Mouse (Mus musculus) limb, embryonic 13.5 days (tissue): ENCODE data around the gene Zfp146. TPM values are rescaled to one million over a fixed set of nuclear protein-coding genes. Genes with fewer than 3 reads are reported as not detected.

Experiments used
- ATAC-seq: fragments of 200-750 bp; cut with Nextera tagmentation; 2 replicates; pipeline ENCODE4 v1.8.0; 2017; ENCODE audit warnings: low read depth, moderate number of reproducible peaks, moderate TSS enrichment; ENCODE audit not compliant: low FRiP score
- H3K27ac ChIP-seq: fragments of 300-500 bp; sonication (generic); 2 replicates; pipeline ENCODE4 v1.5.1; 2015; ENCODE audit warnings: inconsistent platforms, mild to moderate bottlenecking, moderate library complexity
- H3K27me3 ChIP-seq: fragments of 300-500 bp; sonication (generic); 2 replicates; pipeline ENCODE4 v1.6.1; 2015; ENCODE audit warnings: mild to moderate bottlenecking, inconsistent platforms
- H3K36me3 ChIP-seq: fragments of 300-500 bp; sonication (generic); 2 replicates; pipeline ENCODE4 v1.6.1; 2015; ENCODE audit warnings: inconsistent platforms, mild to moderate bottlenecking, moderate library complexity
- H3K4me1 ChIP-seq: fragments of 300-500 bp; sonication (generic); 2 replicates; pipeline ENCODE4 v1.6.1; 2015; ENCODE audit warnings: inconsistent platforms
- H3K4me2 ChIP-seq: fragments of 300-500 bp; sonication (generic); replicated peaks from 2 replicates; pipeline ENCODE4 v1.6.1; 2015; ENCODE audit warnings: inconsistent platforms, mild to moderate bottlenecking, moderate library complexity
- H3K4me3 ChIP-seq: fragments of 300-500 bp; sonication (generic); 2 replicates; pipeline ENCODE4 v1.5.1; 2015; ENCODE audit warnings: moderate library complexity, mild to moderate bottlenecking, inconsistent platforms
- H3K9ac ChIP-seq: fragments of 300-500 bp; sonication (generic); 2 replicates; pipeline ENCODE4 v1.6.1; 2015; ENCODE audit warnings: mild to moderate bottlenecking, inconsistent platforms
- H3K9me3 ChIP-seq: fragments of 300-500 bp; sonication (generic); 2 replicates; pipeline ENCODE4 v1.6.1; 2016; ENCODE audit warnings: inconsistent platforms
- WGBS: fragments of 180-500 bp; shearing (Covaris S2); methylation state at CpG from one replicate; pipeline ENCODE4 v1.1.7; 2015; 5-methylcytosine and 5-hydroxymethylcytosine counted together
- polyA plus RNA-seq: library from polyadenylated mRNA; unstranded; fragments of >200 nt; fragmentation: Nextera tagmentation; extraction: Ambion mirVana; gene quantifications from 2 replicates; pipeline ENCODE4 v1.2.1, GENCODE M21; 2015

Gene Zfp146
- polyA plus RNA-seq, 1 experiment from 2014 or later = 22.2 TPM

DNA sequence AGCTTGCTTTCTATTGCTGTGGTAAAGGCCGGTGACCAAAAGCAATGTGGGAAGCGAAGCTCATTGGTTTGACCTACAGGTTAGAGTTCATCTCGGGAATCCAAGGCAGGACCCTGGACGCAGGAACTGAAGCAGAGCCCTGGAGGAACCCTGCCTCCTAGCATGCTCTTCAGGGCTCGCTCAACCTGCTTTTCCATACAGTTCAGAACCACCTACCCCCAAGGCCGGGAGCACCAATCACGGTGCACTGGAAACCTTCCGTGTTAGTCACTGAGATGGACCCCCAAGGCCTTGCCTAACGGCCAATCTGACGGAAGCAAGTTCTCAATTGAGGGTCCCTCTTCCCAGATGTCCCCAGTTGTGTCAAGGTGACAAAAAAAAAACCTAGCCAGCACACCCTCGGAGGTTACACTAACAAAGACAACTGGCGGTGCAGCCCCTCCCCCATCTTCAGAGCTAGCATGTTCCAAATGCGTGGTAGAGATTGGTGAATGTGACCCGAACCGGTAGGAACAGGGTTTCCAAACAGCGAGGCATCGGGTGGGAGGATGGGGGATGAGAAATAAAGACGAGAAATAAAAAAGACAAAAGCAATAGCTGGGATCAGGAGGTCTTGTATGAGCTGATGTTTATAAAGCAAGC, 30.1 kb upstream of the Zfp146 start:
- no peak overlapping the region for H3K27ac ChIP-seq
- H3K9ac ChIP-seq = no peak overlapping the region
- ATAC-seq = no peak
- no peaks in the 10 kb centered on the region for H3K27me3 ChIP-seq
- H3K4me2 ChIP-seq = no peak overlapping the region
- H3K4me3 ChIP-seq = no peak overlapping the region
- H3K9me3 ChIP-seq = no peaks in the 10 kb centered on the region
- no peaks in the 10 kb centered on the region for H3K36me3 ChIP-seq
- 71% methylated on average over 18 of the region's 18 CpGs for WGBS
- peaks cover 41% of the 10 kb centered on the region for H3K4me1 ChIP-seq

- Histone ChIP-seq H3K27me3 (no peaks in the 10 kb centered on the region), H3K36me3 (no peaks in the 10 kb centered on the region), H3K9me3 (no peaks in the 10 kb centered on the region), H3K27ac (peak within 1 kb of the TSS; percentile 44; the same call in 1 of the 2 replicates), H3K4me3 (peak within 1 kb of the TSS; percentile 6; the same call in 1 of the 2 replicates), H3K4me2 (peak within 1 kb of the TSS; percentile 49), H3K9ac (no peak within 1 kb of the TSS), H3K4me1 (peaks cover 42% of the 10 kb centered on the region)
- ATAC-seq = no peak
- WGBS = 9% methylated on average over 8 of the region's 8 CpGs
Measured at GRCm38 (mm10) chr7:30198481-30198971, 29.0 kb upstream of the Zfp146 start, which contains the start of gene Capns1. Gene Capns1, minus strand, starts transcription at chr7:30198811.

GRCm38 (mm10) chr7:30197592-30198129, 28.1 kb upstream of the Zfp146 start:
- peaks cover 51% of the 10 kb centered on the region for H3K4me1 ChIP-seq
- ATAC-seq = no peak
- H3K27me3 ChIP-seq = no peaks in the 10 kb centered on the region
- no peak overlapping the region for H3K9ac ChIP-seq
- no peak overlapping the region for H3K4me3 ChIP-seq
- no peaks in the 10 kb centered on the region for H3K36me3 ChIP-seq
- H3K9me3 ChIP-seq = no peaks in the 10 kb centered on the region
- H3K27ac ChIP-seq = no peak overlapping the region; the same call in 1 of the 2 replicates
- WGBS = 63% methylated on average over 5 of the region's 5 CpGs
- H3K4me2 ChIP-seq = no peak overlapping the region

DNA sequence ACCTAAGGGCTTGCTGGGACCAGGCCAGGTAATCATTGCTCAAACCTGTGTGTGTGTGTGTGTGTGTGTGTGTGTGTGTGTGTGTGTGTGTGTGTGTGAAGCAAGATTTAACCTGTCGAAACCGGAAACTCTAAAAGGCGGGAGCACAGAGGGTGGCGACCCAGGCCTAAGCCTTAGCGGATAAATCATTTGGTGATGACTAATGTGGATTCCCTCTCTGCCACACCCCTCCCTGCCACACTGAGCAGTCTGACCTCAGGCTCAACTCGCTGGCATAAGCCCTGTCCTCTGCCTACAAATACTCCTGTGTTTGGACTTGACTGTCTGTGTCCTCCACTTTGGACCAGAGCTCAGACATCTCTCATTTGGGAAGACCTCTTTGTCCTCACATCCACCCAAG, 26.6 kb upstream of the Zfp146 start:
- H3K4me2 ChIP-seq = no peak overlapping the region
- H3K4me3 ChIP-seq = no peak overlapping the region
- WGBS = 72% methylated on average over 3 of the region's 6 CpGs
- H3K27ac ChIP-seq = no peak overlapping the region
- no peak for ATAC-seq
- H3K4me1 ChIP-seq = peaks cover 48% of the 10 kb centered on the region
- no peaks in the 10 kb centered on the region for H3K27me3 ChIP-seq
- H3K9me3 ChIP-seq = no peaks in the 10 kb centered on the region
- H3K36me3 ChIP-seq = peaks cover 13% of the 10 kb centered on the region
- H3K9ac ChIP-seq = no peak overlapping the region

DNA sequence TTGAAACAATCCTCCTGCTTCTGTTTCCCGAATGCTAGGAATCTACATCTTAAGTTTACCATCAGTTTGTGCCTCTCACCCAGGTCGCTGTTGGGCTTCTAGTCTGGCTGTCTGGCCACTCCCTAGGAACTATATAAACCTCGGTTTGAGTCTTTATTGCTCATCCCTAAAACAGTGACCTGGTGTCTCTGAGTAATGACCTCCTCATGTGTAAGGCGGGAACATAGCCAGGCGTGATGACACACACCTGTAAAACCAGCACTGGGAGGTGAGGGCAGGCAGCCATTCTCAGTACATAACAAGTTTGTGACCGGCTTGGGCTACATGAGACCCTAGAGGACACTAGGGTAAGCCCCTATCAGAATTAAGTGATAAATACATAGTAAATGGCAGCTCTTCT, 25.9 kb upstream of the Zfp146 start:
- H3K27me3 ChIP-seq = no peaks in the 10 kb centered on the region
- H3K9me3 ChIP-seq = no peaks in the 10 kb centered on the region
- WGBS = 64% methylated on average over 6 of the region's 6 CpGs
- H3K4me3 ChIP-seq = no peak overlapping the region
- H3K4me2 ChIP-seq = peak overlapping the region; percentile 75
- H3K36me3 ChIP-seq = peaks cover 20% of the 10 kb centered on the region
- no peak for ATAC-seq
- no peak overlapping the region for H3K9ac ChIP-seq
- H3K27ac ChIP-seq = no peak overlapping the region
- peaks cover 44% of the 10 kb centered on the region for H3K4me1 ChIP-seq

DNA sequence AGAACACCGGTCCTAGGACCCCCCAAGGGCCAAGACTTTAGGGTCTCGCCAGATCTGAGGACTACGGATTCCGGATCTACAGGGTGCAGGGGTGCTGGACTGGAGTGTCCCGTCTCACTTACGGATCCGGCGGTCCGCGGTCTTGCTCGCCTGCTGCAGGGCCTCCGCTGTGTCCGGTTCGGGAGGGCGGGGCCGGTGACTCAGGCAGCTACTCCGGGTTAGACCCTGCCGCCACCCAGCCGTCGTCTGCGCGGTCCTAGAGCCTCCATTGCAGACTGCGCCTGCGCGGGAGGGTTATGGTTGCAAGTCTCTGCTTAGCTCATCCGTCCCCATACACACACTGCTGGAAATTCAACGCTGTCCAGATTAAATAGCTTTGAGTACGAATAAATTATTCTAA, 25.3 kb upstream of the Zfp146 start:
- H3K36me3 ChIP-seq = peaks cover 25% of the 10 kb centered on the region
- WGBS = under 1% methylated on average over 28 of the region's 28 CpGs
- peak overlapping the region; percentile 85 for H3K27ac ChIP-seq
- peak; percentile 89 for ATAC-seq
- H3K4me3 ChIP-seq = peak overlapping the region; percentile 72
- no peaks in the 10 kb centered on the region for H3K27me3 ChIP-seq
- H3K9ac ChIP-seq = peak overlapping the region; percentile 76
- peak overlapping the region; percentile 75 for H3K4me2 ChIP-seq
- H3K4me1 ChIP-seq = peaks cover 38% of the 10 kb centered on the region
- no peaks in the 10 kb centered on the region for H3K9me3 ChIP-seq

GRCm38 (mm10) chr7:30194101-30194831, 24.7 kb upstream of the Zfp146 start:
- peaks cover 32% of the 10 kb centered on the region for H3K4me1 ChIP-seq
- peak overlapping the region; percentile 75 for H3K4me2 ChIP-seq
- 0% methylated on average over 26 of the region's 26 CpGs for WGBS
- H3K4me3 ChIP-seq = peak overlapping the region; percentile 72
- peak overlapping the region; percentile 85 for H3K27ac ChIP-seq
- H3K36me3 ChIP-seq = peaks cover 30% of the 10 kb centered on the region
- H3K27me3 ChIP-seq = no peaks in the 10 kb centered on the region
- no peaks in the 10 kb centered on the region for H3K9me3 ChIP-seq
- peak; percentile 28; the same call in 1 of the 2 replicates for ATAC-seq
- peak overlapping the region; percentile 76 for H3K9ac ChIP-seq

DNA sequence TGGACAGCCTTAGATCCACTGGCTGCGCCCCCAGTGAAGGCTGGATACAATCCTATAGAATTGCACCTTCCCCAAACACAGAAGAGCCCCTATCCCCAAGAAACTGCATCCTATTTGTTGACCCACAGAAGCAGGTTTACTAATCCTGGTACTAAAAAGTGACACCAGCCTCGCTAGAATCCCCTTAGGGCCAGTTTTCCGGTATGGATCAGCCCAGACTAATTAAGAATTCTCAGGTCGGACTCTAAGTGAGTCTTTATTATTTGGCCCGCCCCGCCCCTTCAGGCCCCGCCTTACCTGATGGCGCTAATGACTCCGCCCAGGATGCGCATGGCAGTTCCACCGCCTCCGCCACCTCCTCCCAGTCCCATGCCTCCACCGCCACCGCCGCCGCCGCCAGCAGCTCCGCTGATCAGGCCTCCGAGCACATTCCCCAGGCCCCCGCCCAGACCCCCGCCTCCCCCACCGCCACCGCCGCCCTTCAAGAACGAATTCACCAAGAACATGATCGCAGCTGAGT, 24.1 kb upstream of the Zfp146 start:
- H3K9me3 ChIP-seq = no peaks in the 10 kb centered on the region
- peak overlapping the region; percentile 75 for H3K4me2 ChIP-seq
- peak overlapping the region; percentile 85; the same call in 1 of the 2 replicates for H3K27ac ChIP-seq
- peak overlapping the region; percentile 76 for H3K9ac ChIP-seq
- H3K36me3 ChIP-seq = peaks cover 36% of the 10 kb centered on the region
- no peaks in the 10 kb centered on the region for H3K27me3 ChIP-seq
- under 1% methylated on average over 26 of the region's 26 CpGs for WGBS
- peak; percentile 51 for ATAC-seq
- H3K4me1 ChIP-seq = peaks cover 30% of the 10 kb centered on the region
- H3K4me3 ChIP-seq = peak overlapping the region; percentile 72

DNA sequence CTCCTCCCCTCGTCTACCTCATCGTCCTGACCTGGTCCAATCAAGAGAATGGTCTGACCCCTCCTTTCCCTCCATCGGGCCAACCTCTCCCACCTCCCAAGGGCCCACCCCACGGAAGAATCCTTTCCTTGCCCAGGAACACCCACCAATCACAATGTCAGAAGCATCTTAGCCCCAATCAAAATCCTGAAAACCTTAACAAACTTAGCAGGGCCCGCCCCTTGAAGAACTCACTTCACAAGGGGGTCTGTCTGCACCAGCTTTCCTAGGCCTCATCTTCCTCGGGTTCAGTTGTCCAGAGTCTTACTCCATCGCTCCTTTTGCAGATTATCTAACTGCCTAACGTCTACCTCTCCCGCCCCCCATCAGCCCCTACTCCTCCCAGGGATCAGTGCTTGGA, 23.5 kb upstream of the Zfp146 start:
- Histone ChIP-seq H3K36me3 (peaks cover 42% of the 10 kb centered on the region), H3K9ac (peak overlapping the region; percentile 76), H3K9me3 (no peaks in the 10 kb centered on the region), H3K27ac (no peak overlapping the region), H3K27me3 (no peaks in the 10 kb centered on the region), H3K4me1 (peaks cover 26% of the 10 kb centered on the region), H3K4me2 (peak overlapping the region; percentile 75), H3K4me3 (peak overlapping the region; percentile 72)
- ATAC-seq = no peak
- WGBS = 18% methylated on average over 9 of the region's 9 CpGs

GRCm38 (mm10) chr7:30192088-30192487, 22.5 kb upstream of the Zfp146 start:
- ATAC-seq = no peak
- 90% methylated on average over 12 of the region's 12 CpGs for WGBS
- Histone ChIP-seq H3K36me3 (peaks cover 52% of the 10 kb centered on the region), H3K9ac (no peak overlapping the region), H3K4me3 (no peak overlapping the region), H3K9me3 (no peaks in the 10 kb centered on the region), H3K27ac (no peak overlapping the region), H3K27me3 (no peaks in the 10 kb centered on the region), H3K4me1 (peaks cover 19% of the 10 kb centered on the region), H3K4me2 (peak overlapping the region; percentile 75)

DNA sequence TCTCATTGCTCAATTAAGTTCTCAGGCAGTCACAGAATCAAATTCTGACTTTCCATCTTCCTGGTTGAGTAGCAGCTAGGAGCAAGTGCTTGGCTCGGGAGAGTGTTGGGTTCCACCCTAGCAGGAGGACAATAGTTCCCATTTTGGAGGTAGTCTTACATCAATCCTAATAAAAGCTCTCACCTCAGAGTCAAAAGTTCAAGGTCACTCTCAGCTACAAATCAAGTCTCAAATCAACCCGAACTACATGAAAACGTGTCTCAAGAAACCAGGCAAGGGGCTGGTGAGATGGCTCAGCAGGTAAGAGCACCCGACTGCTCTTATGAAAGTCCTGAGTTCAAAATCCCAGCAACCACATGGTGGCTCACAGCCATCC, 19.6 kb upstream of the Zfp146 start:
- Histone ChIP-seq H3K4me1 (peaks cover 17% of the 10 kb centered on the region), H3K27ac (no peak overlapping the region), H3K9me3 (no peaks in the 10 kb centered on the region), H3K27me3 (no peaks in the 10 kb centered on the region), H3K4me2 (no peak overlapping the region), H3K4me3 (no peak overlapping the region), H3K36me3 (peaks cover 73% of the 10 kb centered on the region), H3K9ac (no peak overlapping the region)
- WGBS = 80% methylated on average over 4 of the region's 4 CpGs
- ATAC-seq = no peak
